Mouse (Mus musculus): ENCODE results near the gene Ift122.

Ift122 gene

DNA sequence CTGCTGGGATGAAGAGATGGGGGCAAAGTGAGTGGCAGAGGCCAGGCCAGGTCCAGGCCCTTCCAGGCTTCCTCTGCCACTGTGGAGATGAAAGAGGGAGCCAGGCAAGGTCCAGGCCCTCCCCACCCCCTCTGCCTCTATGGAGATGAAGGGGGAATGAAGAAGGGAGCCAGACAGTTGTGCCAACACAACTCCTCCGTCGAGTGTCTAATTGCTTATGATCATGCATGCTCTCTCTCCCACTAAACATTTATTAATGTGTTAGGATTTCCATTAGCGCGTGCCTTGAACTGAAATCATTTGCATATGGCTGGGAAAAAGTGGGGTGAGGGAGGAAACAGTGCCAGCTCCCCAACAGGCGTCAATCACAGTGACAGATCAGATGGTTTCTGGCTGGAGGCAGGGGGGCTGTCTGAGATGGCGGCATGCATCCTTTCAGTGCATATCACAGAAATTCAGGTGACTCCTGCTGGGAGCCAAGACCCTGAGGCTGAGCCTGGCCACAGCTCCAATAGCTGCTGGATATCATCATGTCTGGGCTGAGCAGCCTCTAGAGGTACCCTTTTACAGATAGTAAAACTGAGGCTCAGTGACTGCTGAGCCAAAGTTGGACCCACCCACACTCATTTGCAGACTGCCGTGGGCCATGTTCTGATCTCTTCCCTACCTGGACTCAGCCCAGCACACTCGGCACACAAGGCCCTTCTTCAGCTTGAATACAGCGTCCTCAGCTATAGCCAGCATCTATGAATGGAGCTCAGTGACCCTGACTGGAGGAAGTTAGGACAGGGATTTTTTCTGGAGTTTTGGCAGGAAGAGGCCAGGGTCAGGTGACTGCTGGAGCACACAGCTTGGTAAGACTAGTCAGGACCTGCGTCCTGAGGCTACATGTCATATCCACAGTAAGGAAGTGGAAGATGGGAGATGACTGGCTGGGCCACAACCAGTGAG is 74.3 kb downstream of the Ift122 start:
- DNase-seq, result no peak

- no peak for DNase-seq
These were observed 76.7 kb downstream of the Ift122 start for GRCm38 (mm10) chr6:115930018-115930417.

DNA sequence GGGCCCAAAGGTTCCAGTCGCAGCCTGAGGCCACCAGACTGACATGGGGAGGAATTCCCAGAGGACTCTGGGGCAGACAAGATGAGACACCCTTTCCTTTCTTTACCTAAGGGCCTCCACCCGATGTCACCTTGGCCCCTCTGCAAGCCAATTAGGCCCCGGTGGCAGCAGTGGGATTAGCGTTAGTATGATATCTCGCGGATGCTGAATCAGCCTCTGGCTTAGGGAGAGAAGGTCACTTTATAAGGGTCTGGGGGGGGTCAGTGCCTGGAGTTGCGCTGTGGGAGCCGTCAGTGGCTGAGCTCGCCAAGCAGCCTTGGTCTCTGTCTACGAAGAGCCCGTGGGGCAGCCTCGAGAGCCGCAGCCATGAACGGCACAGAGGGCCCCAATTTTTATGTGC is 78.4 kb downstream of the Ift122 start, which contains the start of gene Rho:
Gene Rho (plus strand): TSS at position 110 of the 400 bp plus-strand sequence.
- DNase-seq, result no peak

- no peak for DNase-seq
These were observed 79.1 kb downstream of the Ift122 start for GRCm38 (mm10) chr6:115932391-115932790.

DNA sequence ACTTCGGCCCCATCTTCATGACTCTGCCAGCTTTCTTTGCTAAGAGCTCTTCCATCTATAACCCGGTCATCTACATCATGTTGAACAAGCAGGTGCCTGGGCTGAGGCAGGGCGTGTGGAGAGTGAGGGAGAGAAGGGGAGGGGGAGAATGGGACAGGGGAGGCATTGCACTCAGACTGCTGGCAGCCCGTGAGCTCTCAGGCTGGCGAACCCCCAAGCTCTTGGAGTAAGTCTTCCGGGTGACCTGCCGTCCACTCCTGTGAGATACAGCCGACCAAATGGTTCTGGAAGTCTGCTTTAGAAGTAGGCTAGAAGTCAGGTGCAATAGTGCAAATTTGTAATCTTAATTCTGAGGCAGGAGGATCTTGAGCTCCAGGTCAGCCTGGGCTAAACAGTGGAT is 82.3 kb downstream of the Ift122 start:
- no peak for DNase-seq

GRCm38 (mm10) chr6:115938011-115938410 is 84.7 kb downstream of the Ift122 start:
- no peak for DNase-seq

DNA sequence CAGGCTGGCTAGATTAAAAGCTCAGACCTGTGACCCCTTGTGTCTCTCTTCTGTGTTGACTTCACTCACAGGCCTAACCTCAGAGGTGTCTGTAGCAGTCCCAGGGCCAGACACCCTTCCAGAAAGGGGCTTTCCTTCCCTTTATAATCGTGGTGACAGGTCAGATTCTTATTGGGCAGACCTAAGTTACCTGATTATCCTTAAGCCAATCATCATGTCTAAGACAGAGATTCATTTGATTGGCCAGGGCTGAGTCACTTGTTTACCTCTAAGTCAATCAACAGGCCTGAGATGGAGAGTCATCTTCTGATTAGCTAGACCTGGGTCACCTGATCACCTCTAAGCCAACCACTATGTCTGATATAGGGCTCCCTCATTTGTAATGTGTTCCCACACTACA is 85.5 kb downstream of the Ift122 start:
- DNase-seq, result no peak

DNA sequence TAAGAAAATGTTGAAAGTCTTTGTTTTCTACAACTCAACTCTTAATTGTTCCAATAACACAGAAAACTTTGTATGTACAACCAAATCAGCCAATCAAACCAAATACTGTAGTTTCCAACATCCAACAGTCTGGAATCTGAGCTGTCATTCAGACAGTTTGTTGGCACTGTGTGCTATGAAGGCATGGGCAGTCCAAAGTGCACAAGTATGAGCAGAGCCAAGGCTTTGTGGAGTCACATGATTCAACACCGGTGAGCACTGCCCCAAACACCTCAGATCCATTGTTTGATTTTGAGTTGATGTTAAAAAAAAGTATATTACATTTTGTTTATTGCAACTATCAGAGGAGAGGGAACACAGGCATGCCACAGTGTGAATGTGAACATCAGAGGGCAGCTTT is 87.3 kb downstream of the Ift122 start:
- DNase-seq, result no peak

GRCm38 (mm10) chr6:115941128-115941527 is 87.9 kb downstream of the Ift122 start:
- no peak for DNase-seq

- no peak for DNase-seq
These were observed 90.5 kb downstream of the Ift122 start for GRCm38 (mm10) chr6:115943498-115944427.

- DNase-seq, result no peak
These were observed 91.4 kb downstream of the Ift122 start, which contains the start of gene H1foo for GRCm38 (mm10) chr6:115944638-115945037. Gene H1foo (plus strand): TSS chr6:115944938.

- no peak for DNase-seq
These were observed 92.4 kb downstream of the Ift122 start for GRCm38 (mm10) chr6:115945633-115946032.

DNA sequence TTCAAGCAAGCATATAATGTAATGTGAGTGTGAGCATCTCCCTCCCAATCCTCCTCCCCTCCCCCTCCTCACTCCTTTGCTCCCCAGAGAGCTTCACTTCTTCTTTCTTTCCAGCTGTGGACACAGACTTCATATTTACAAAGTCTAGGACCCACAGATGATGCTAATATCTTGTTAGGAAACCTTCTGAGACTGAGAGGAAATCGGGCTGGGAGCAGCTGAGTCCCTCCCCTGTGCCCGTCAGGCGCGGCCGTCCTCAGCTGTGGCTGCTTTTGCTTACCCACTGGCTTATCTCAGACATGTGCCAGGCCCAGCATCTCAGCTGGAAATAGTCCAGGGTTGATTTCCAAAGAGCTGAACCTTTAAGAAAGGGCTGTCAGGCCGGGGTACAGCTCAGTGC is 93.1 kb downstream of the Ift122 start:
- DNase-seq, result peak; percentile 27

- peak; percentile 56 for DNase-seq
These were observed 101.3 kb downstream of the Ift122 start for GRCm38 (mm10) chr6:115954506-115955074.

DNA sequence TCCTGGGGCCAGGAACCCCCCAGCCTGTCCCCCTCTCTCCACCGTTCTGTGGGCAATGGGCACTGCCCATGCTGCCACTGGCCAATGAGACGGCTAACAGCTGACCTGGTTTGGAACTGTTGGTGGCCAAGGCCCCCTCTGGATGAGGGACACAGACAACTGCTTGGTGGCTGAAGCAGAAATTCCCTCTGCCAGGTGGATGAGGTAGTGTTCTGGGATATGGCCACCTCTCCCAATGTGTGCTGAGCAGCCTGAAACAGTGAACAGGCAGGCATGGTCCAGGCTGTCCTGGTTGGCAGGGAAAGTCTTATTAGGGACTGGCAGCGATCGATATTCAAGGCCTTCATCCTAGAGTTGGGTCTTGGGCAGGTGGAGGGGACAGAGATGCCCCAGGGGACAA is 101.9 kb downstream of the Ift122 start:
- peak; percentile 82 for DNase-seq

DNA sequence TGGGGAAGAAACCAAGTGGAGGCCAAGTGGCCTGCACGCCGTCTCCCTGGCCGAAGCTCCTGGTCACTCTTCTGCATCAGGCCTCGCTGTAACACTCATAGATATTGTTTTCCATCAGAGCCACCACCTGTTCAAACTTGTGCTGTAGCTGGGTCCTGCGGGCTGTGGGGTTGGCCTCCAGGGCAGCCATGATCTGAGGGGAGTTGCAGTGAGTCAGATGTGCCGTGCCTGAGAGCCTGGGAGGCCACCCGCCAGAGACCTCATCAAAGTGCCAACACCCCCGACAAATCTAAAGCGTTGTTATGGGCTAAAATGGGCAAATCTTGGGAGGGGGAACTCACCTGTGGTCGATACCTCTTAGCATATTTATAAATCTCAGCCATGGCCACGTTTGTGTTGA is 102.4 kb downstream of the Ift122 start:
- DNase-seq, result no peak

GRCm38 (mm10) chr6:115956418-115956921 is 103.2 kb downstream of the Ift122 start:
- no peak for DNase-seq

GRCm38 (mm10) chr6:115956922-115957601 is 103.8 kb downstream of the Ift122 start:
- DNase-seq, result peak; percentile 93

- DNase-seq, result no peak
These were observed 104.4 kb downstream of the Ift122 start for GRCm38 (mm10) chr6:115957681-115958080.

- peak; percentile 55 for DNase-seq
These were observed 105.2 kb downstream of the Ift122 start for GRCm38 (mm10) chr6:115958445-115958844.

DNA sequence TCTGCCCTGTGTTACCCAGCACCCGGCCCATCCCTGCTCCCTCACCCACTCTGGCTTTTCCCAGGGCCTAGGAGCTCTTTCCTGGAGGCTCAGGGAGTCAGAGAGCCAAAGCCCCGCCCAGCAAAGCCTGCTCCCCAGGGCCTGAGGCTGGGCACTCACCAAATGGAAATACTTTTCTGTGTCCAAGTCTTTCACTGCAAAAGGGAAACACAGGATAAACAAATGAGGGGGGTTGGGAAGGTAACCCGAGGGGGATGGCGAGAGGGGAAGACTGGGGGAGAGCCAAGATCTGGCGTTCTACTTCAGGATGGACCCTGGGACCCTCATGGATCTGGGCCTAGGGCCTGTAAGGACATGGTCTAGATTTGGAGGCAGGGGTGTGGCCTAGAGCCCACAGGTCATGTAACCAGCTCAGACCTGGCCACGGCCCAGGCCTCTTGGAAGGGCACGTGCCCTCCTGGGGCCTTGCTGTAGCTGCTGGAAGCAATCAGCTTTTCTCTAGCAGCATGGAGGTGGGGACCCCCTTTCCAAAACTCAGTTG is 106.0 kb downstream of the Ift122 start:
- DNase-seq, result peak; percentile 79

DNA sequence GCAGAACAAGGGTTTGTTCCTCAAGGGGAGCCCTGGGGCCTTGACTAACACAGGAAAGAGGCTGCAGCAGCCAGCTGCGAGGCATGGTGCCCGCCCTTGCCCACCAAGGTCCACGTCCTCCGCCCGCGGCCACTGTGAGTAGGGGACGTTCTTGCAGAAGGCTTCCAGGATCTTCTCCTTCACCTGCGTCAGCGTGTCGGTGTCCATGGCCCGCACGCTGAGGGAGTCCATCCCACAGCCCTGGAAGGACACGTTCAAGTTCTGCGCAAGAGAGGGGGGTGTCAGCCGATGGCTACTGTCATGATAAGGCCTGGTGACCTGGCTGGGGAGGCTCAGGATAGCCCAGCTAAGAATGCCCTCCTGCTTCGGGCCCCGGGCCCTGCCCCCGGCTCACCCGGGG is 107.1 kb downstream of the Ift122 start:
- DNase-seq, result peak; percentile 51

All from cerebellum, adult 9-11 months (tissue).